Mouse (Mus musculus) hindbrain, embryonic 15.5 days (tissue): ENCODE data around the gene Sap30bp. TPM values are rescaled to one million over a fixed set of nuclear protein-coding genes. Genes with fewer than 3 reads are reported as not detected.

Experiments
- ATAC-seq: fragments of 200-750 bp; cut with Nextera tagmentation; 2 replicates; pipeline ENCODE4 v1.8.0; 2017; ENCODE audit warnings: low read depth, moderate number of reproducible peaks, moderate TSS enrichment; ENCODE audit not compliant: low FRiP score
- H3K27ac ChIP-seq: fragments of 300-500 bp; sonication (generic); replicated peaks from 2 replicates; pipeline ENCODE4 v1.5.1; 2015; ENCODE audit warnings: mild to moderate bottlenecking, inconsistent platforms
- H3K27me3 ChIP-seq: fragments of 300-500 bp; sonication (generic); 2 replicates; pipeline ENCODE4 v1.6.1; 2015; ENCODE audit warnings: control low read depth, inconsistent platforms
- H3K36me3 ChIP-seq: fragments of 300-500 bp; sonication (generic); 2 replicates; pipeline ENCODE4 v1.6.1; 2015; ENCODE audit warnings: control low read depth, inconsistent platforms
- H3K4me1 ChIP-seq: fragments of 300-500 bp; sonication (generic); replicated peaks from 2 replicates; pipeline ENCODE4 v1.6.1; 2015; ENCODE audit warnings: control low read depth, inconsistent platforms
- H3K4me2 ChIP-seq: fragments of 300-500 bp; sonication (generic); 2 replicates; pipeline ENCODE4 v1.6.1; 2015; ENCODE audit warnings: moderate library complexity, mild to moderate bottlenecking, inconsistent platforms
- H3K4me3 ChIP-seq: fragments of 300-500 bp; sonication (generic); 2 replicates; pipeline ENCODE4 v1.5.1; 2015; ENCODE audit warnings: mild to moderate bottlenecking, inconsistent platforms
- H3K9ac ChIP-seq: fragments of 300-500 bp; sonication (generic); 2 replicates; pipeline ENCODE4 v1.6.1; 2015; ENCODE audit warnings: inconsistent platforms
- H3K9me3 ChIP-seq: fragments of 300-500 bp; sonication (generic); 2 replicates; pipeline ENCODE4 v1.6.1; 2016; ENCODE audit warnings: control low read depth, inconsistent platforms
- WGBS: fragments of 180-500 bp; shearing (Covaris S2); methylation state at CpG from one replicate; pipeline ENCODE4 v1.1.7; 2015; 5-methylcytosine and 5-hydroxymethylcytosine counted together
- polyA plus RNA-seq: library from polyadenylated mRNA; unstranded; fragments of >200 nt; fragmentation: Nextera tagmentation; extraction: Ambion mirVana; gene quantifications from 2 replicates; pipeline ENCODE4 v1.2.1, GENCODE M21; 2015

Sap30bp gene
- polyA plus RNA-seq, 1 experiment from 2014 or later: 42.9 TPM

DNA sequence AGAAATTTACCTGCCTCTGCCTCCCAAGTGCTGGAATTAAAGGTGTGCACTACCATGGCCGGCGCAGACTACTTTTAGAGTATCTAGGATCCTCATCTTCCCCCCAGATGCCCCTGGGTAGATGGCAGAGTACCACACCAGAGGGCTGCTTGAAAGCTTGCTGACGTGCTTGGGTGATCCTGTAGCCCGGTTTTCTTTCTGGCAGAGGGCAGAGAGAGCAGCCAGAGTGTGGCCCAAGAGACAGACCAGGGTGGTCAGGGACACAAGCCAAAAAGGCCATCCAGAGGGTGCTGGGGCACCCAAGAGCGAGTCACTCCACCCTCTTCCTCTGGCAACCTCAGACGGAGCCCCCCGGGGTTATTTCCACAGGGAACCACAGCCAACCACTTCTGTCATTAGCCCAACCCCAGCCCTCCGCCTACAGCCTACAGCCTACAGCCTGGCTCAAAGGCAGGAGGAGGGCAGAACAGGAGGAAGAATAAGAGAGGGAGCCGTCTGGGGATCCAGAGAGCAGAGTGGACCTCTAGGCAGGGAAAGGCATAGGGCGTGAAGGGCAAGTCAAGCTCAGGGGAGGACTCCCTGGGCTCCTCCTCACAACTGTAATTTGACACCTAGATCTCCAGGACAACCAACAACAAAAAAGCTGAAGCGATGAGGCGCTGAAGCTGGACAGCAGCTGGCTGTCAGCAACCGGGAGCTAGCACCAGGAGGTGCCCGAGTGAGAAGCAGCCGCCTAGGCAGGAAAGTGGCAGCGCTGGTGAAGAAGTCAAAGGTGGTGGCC, 33.4 kb upstream of the Sap30bp start, which contains the start of gene Smim5:
TSS of gene Smim5 (plus strand) at position 481 of the 781 bp plus-strand sequence.
- WGBS: 30% methylated on average over 16 of the region's 16 CpGs
- ATAC-seq: no peak
- Histone ChIP-seq H3K36me3 (0 out of 2 replicates have a peak, but pooled peaks cover 5% of the 10 kb centered on the region), H3K27ac (no peak within 1 kb of the TSS), H3K4me2 (no peak within 1 kb of the TSS), H3K9me3 (no peaks in the 10 kb centered on the region), H3K4me3 (no peak within 1 kb of the TSS), H3K27me3 (no peaks in the 10 kb centered on the region), H3K4me1 (no peaks in the 10 kb centered on the region; the same call in 1 of the 2 replicates), H3K9ac (no peak within 1 kb of the TSS)

DNA sequence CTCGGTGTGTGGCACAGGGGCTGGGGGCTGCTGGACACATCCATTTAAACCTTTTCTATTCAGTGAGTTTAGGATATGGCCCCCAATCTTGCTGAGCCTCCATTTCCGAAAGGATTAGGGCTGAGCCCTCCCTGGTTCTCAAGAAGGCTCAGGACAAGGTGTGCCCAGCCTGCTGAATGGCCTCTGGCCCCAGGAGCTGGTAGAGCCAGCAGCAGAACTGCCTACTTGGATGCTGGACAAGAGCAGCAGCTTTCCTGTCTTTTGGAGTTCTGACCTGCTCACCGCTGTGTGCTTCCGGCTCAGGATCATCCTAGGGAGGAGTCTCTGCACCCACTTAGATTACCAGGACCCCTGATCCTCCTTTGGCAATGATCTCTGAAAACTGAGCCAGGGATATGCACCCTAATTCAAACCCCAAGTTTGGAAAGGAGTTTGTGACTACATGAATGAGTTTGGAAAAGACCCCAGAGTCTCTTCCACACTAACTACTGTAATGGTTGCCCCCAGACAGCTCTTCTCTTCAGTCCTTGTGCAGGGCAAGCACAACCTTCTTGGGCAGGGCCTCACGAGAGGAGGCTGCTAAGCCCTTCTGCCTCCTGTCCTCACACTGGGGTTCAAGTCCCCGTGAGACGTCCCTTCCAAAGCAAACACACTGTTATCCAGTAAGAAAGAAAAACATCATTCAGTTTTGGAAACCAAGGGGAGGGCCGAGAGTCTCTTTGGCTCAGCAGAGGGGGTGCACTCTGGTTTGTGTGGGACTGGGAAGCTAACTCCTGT, 32.3 kb upstream of the Sap30bp start:
- no peak for ATAC-seq
- Histone ChIP-seq H3K9ac (no peak overlapping the region), H3K27ac (no peak overlapping the region), H3K4me2 (no peak overlapping the region), H3K9me3 (no peaks in the 10 kb centered on the region), H3K27me3 (no peaks in the 10 kb centered on the region), H3K4me1 (peaks cover 3% of the 10 kb centered on the region; the same call in 1 of the 2 replicates), H3K36me3 (0 out of 2 replicates have a peak, but pooled peaks cover 1% of the 10 kb centered on the region), H3K4me3 (no peak overlapping the region)
- 85% methylated on average over 8 of the region's 8 CpGs for WGBS

GRCm38 (mm10) chr11:115901338-115902161, 31.5 kb upstream of the Sap30bp start:
- no peaks in the 10 kb centered on the region for H3K27me3 ChIP-seq
- H3K9me3 ChIP-seq: no peaks in the 10 kb centered on the region
- H3K9ac ChIP-seq: no peak overlapping the region
- peaks cover 3% of the 10 kb centered on the region; the same call in 1 of the 2 replicates for H3K4me1 ChIP-seq
- WGBS: 85% methylated on average over 9 of the region's 9 CpGs
- no peak overlapping the region for H3K4me2 ChIP-seq
- no peak overlapping the region for H3K27ac ChIP-seq
- ATAC-seq: no peak
- H3K36me3 ChIP-seq: no peaks in the 10 kb centered on the region
- H3K4me3 ChIP-seq: no peak overlapping the region

- WGBS: 76% methylated on average over 5 of the region's 5 CpGs
- no peak overlapping the region for H3K27ac ChIP-seq
- no peaks in the 10 kb centered on the region for H3K9me3 ChIP-seq
- H3K4me2 ChIP-seq: no peak overlapping the region
- H3K4me3 ChIP-seq: no peak overlapping the region
- no peaks in the 10 kb centered on the region for H3K27me3 ChIP-seq
- no peak overlapping the region for H3K9ac ChIP-seq
- H3K4me1 ChIP-seq: peaks cover 3% of the 10 kb centered on the region; the same call in 1 of the 2 replicates
- H3K36me3 ChIP-seq: no peaks in the 10 kb centered on the region
- no peak for ATAC-seq
Observed at GRCm38 (mm10) chr11:115902177-115902576, 30.9 kb upstream of the Sap30bp start.

DNA sequence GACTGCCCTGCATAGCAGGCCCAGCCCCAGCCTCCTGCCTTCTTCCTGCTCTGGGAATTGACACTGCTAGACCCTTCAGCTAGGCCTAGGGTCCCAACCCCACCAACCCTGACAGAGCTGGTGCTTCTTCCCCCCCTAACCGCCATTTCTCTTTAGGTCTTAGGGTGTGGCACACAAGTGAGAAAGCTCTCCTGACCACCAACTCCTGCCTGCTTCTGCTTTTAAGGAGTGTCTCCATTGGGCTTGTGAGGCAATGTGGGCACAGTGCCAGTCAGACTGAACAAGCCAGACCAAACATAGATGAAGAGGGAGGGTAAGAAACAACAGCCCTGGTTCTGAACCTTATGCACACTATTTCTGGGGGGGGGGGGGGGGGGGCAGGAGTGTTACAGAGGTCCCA, 30.3 kb upstream of the Sap30bp start:
- H3K27me3 ChIP-seq: no peaks in the 10 kb centered on the region
- no peak; the same call in 1 of the 2 replicates for ATAC-seq
- no peak overlapping the region for H3K4me3 ChIP-seq
- no peak overlapping the region for H3K27ac ChIP-seq
- WGBS: 89% methylated on average over 1 of the region's 1 CpGs
- H3K36me3 ChIP-seq: no peaks in the 10 kb centered on the region
- peaks cover 3% of the 10 kb centered on the region; the same call in 1 of the 2 replicates for H3K4me1 ChIP-seq
- H3K9me3 ChIP-seq: no peaks in the 10 kb centered on the region
- H3K9ac ChIP-seq: no peak overlapping the region
- no peak overlapping the region for H3K4me2 ChIP-seq

DNA sequence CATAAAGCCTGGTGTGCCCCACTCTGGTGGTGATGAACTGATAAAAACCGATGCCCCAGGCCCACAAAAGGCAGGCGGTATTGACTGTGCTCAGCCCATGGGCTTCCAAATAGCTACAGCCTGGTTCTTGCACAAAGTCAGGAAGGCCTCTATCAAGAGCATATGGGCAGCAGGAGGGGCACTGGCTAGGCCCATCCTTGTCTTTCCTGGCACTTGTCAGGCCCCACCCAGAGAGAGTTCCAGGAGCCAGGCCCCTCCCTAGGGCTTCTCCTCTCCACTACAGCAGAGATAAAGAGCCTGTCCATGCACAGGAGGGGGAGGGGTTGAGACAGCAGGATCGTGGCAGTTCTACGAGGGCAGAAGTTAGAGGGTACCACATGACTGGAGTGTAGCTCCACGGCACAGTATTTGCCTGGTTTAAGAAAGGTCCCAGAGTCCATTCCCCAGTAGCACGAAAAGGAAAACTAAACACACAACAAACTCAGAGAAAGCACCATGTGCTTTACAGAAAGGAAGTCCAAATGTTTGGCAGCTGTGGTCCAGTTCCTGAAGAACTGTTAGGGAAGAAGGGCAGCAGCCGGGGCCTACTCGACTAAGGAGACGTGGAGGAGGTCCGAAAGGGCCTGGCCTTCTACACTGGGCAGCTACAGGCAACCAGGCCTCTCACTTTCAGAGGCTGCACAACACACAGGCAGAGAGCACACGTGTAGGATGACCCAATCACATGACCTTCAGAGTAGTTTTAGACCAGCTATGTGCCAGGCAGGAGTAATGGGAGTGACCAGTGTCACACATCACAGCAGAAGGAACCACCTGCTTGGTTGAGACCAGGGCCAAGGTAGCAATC, 29.5 kb upstream of the Sap30bp start:
- H3K27ac ChIP-seq: no peak overlapping the region
- H3K36me3 ChIP-seq: peaks cover 5% of the 10 kb centered on the region; the same call in 1 of the 2 replicates
- H3K4me3 ChIP-seq: no peak overlapping the region
- peaks cover 3% of the 10 kb centered on the region; the same call in 1 of the 2 replicates for H3K4me1 ChIP-seq
- peak; percentile 30; the same call in 1 of the 2 replicates for ATAC-seq
- H3K27me3 ChIP-seq: no peaks in the 10 kb centered on the region
- 76% methylated on average over 11 of the region's 11 CpGs for WGBS
- no peaks in the 10 kb centered on the region for H3K9me3 ChIP-seq
- H3K4me2 ChIP-seq: no peak overlapping the region
- H3K9ac ChIP-seq: no peak overlapping the region

DNA sequence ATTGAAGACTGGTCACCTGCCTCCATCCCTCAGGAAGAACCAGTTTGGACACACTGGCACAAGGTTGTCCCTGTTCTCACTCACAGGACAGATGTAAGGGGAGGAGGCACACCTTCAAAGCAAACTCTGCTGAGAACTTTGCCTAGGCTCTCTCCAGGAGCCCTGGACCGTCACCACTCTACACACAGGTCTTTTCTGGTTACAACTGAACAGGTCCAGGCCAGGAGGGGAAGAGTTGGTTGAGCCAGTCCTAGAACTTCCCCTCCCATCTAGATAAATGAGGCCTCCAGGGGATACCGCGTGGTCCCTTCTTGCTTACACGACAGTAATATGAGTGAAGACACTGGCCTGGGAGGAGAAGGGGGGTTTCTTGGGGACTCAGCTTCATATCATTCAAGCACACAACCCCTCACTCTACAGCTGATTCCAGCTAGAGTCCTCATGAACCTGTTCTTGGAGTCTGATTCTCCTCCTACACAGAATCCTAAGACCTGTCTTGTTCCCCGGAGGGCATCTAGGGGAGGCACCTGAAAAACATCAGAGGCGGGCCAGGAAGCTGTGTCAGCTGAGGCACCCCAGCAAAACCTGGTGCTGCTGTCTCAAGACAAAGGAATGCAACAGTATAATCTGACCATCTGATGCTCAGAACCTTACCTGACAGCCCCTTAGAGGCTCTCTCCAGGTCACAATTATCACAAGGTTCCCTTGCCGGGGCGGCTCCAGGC, 28.7 kb upstream of the Sap30bp start:
- Histone ChIP-seq H3K4me1 (peaks cover 3% of the 10 kb centered on the region; the same call in 1 of the 2 replicates), H3K9me3 (no peaks in the 10 kb centered on the region), H3K4me3 (no peak overlapping the region), H3K27ac (no peak overlapping the region), H3K27me3 (no peaks in the 10 kb centered on the region), H3K4me2 (no peak overlapping the region), H3K9ac (no peak overlapping the region), H3K36me3 (peaks cover 7% of the 10 kb centered on the region; the same call in 1 of the 2 replicates)
- ATAC-seq: no peak
- WGBS: 86% methylated on average over 8 of the region's 8 CpGs

- no peak overlapping the region for H3K4me3 ChIP-seq
- 48% methylated on average over 16 of the region's 16 CpGs for WGBS
- H3K9me3 ChIP-seq: no peaks in the 10 kb centered on the region
- no peak for ATAC-seq
- no peak overlapping the region for H3K9ac ChIP-seq
- H3K27ac ChIP-seq: no peak overlapping the region
- peaks cover 11% of the 10 kb centered on the region; the same call in 1 of the 2 replicates for H3K36me3 ChIP-seq
- H3K4me1 ChIP-seq: peaks cover 3% of the 10 kb centered on the region; the same call in 1 of the 2 replicates
- no peak overlapping the region for H3K4me2 ChIP-seq
- no peaks in the 10 kb centered on the region for H3K27me3 ChIP-seq
Observed at GRCm38 (mm10) chr11:115904956-115905790, 27.9 kb upstream of the Sap30bp start.

DNA sequence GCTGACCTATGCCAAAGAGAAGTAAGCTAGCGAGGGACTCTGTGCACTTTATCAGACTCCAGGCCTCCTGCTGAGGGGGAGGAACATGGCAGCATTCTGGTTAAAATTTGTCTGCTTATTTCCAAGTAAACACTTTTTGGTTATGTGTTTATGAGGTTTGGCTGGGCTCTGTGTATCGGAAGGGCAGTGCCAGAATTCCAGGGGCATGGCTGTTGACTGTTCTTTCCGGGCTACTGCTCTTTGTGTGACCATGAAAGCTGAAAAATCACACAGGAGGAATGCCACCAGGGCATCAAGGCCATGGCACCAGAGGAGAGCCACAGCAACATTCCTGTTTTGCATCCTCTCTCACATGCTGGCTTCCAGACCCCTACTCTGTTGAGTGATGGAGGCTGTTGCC, 27.0 kb upstream of the Sap30bp start:
- WGBS: 72% methylated on average over 3 of the region's 3 CpGs
- Histone ChIP-seq H3K27me3 (no peaks in the 10 kb centered on the region), H3K9me3 (no peaks in the 10 kb centered on the region), H3K36me3 (peaks cover 11% of the 10 kb centered on the region; the same call in 1 of the 2 replicates), H3K4me2 (no peak overlapping the region), H3K4me3 (no peak overlapping the region), H3K4me1 (peaks cover 3% of the 10 kb centered on the region; the same call in 1 of the 2 replicates), H3K27ac (no peak overlapping the region), H3K9ac (no peak overlapping the region)
- no peak for ATAC-seq

DNA sequence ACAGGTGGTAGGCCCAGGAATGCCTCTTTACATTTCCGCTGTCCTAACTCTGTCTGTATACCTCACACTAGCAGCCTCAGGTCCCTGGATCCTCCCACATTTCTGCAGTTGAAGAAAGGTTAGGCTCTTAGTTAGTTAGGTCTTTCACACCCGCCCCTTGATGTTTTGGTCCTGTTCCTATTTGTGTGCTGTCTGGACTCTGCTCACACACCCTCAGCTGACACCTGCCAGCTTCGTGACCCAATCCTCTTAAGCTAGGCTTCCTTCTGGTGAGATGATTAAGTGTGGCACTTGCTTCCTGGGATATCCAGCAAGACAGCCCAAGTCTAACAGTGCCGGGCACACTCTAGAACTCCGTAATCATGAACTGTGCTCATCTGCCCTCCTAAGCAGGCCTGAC, 26.6 kb upstream of the Sap30bp start:
- Histone ChIP-seq H3K27me3 (no peaks in the 10 kb centered on the region), H3K27ac (no peak overlapping the region), H3K9ac (no peak overlapping the region), H3K4me1 (peaks cover 3% of the 10 kb centered on the region; the same call in 1 of the 2 replicates), H3K9me3 (no peaks in the 10 kb centered on the region), H3K36me3 (peaks cover 11% of the 10 kb centered on the region; the same call in 1 of the 2 replicates), H3K4me3 (no peak overlapping the region), H3K4me2 (no peak overlapping the region)
- no peak for ATAC-seq
- WGBS: 93% methylated on average over 5 of the region's 5 CpGs
